Mouse (Mus musculus): Measurements from ENCODE around the gene Gan. TPM values are rescaled to one million over a fixed set of nuclear protein-coding genes. Genes with fewer than 3 reads are reported as not detected.
A peak's percentile ranks its signal among the peaks of the same experiment; 100 is the strongest.

The Gan gene
- total RNA-seq, 1 experiment from 2014 or later = 2.6 TPM

- peak; percentile 98 for ATAC-seq (replicated peaks; ENCODE audit: insufficient number of reproducible peaks, low FRiP score, low TSS enrichment, poor library complexity, severe bottlenecking)
These were observed 83.0 kb downstream of the Gan start for GRCm38 (mm10) chr8:117240841-117241494.

GRCm38 (mm10) chr8:117241848-117242247, 83.9 kb downstream of the Gan start:
- no peak for ATAC-seq (replicated peaks; ENCODE audit: insufficient number of reproducible peaks, low FRiP score, low TSS enrichment, poor library complexity, severe bottlenecking)

- ATAC-seq (replicated peaks; ENCODE audit: insufficient number of reproducible peaks, low FRiP score, low TSS enrichment, poor library complexity, severe bottlenecking) = no peak
These were observed 84.4 kb downstream of the Gan start for GRCm38 (mm10) chr8:117242286-117242685.

- ATAC-seq (replicated peaks; ENCODE audit: insufficient number of reproducible peaks, low FRiP score, low TSS enrichment, poor library complexity, severe bottlenecking) = no peak
These were observed 86.7 kb downstream of the Gan start for GRCm38 (mm10) chr8:117244601-117245000.

GRCm38 (mm10) chr8:117248341-117248740, 90.4 kb downstream of the Gan start:
- no peak for ATAC-seq (replicated peaks; ENCODE audit: insufficient number of reproducible peaks, low FRiP score, low TSS enrichment, poor library complexity, severe bottlenecking)

GRCm38 (mm10) chr8:117251086-117251681, 93.2 kb downstream of the Gan start:
- ATAC-seq (replicated peaks; ENCODE audit: insufficient number of reproducible peaks, low FRiP score, low TSS enrichment, poor library complexity, severe bottlenecking) = no peak

GRCm38 (mm10) chr8:117252650-117253049, 94.7 kb downstream of the Gan start:
- peak; percentile 62 for ATAC-seq (replicated peaks; ENCODE audit: insufficient number of reproducible peaks, low FRiP score, low TSS enrichment, poor library complexity, severe bottlenecking)

GRCm38 (mm10) chr8:117253390-117254269, 95.7 kb downstream of the Gan start:
- ATAC-seq (replicated peaks; ENCODE audit: insufficient number of reproducible peaks, low FRiP score, low TSS enrichment, poor library complexity, severe bottlenecking) = no peak

GRCm38 (mm10) chr8:117254496-117254895, 96.6 kb downstream of the Gan start:
- ATAC-seq (replicated peaks; ENCODE audit: insufficient number of reproducible peaks, low FRiP score, low TSS enrichment, poor library complexity, severe bottlenecking) = no peak

- peak; percentile 67 for ATAC-seq (replicated peaks; ENCODE audit: insufficient number of reproducible peaks, low FRiP score, low TSS enrichment, poor library complexity, severe bottlenecking)
These were observed 98.5 kb downstream of the Gan start for GRCm38 (mm10) chr8:117256292-117256938.

GRCm38 (mm10) chr8:117257029-117257820, 99.3 kb downstream of the Gan start, which contains the start of gene Cmip:
Gene Cmip (plus strand): TSS chr8:117257064.
- ATAC-seq (replicated peaks; ENCODE audit: insufficient number of reproducible peaks, low FRiP score, low TSS enrichment, poor library complexity, severe bottlenecking) = no peak

- ATAC-seq (replicated peaks; ENCODE audit: insufficient number of reproducible peaks, low FRiP score, low TSS enrichment, poor library complexity, severe bottlenecking) = no peak; the same call in 1 of the 2 replicates
These were observed 100.1 kb downstream of the Gan start for GRCm38 (mm10) chr8:117257821-117258575.

- ATAC-seq (replicated peaks; ENCODE audit: insufficient number of reproducible peaks, low FRiP score, low TSS enrichment, poor library complexity, severe bottlenecking) = no peak
These were observed 100.7 kb downstream of the Gan start for GRCm38 (mm10) chr8:117258576-117259040.

GRCm38 (mm10) chr8:117259431-117260001, 101.6 kb downstream of the Gan start:
- ATAC-seq (replicated peaks; ENCODE audit: insufficient number of reproducible peaks, low FRiP score, low TSS enrichment, poor library complexity, severe bottlenecking) = no peak

- no peak for ATAC-seq (replicated peaks; ENCODE audit: insufficient number of reproducible peaks, low FRiP score, low TSS enrichment, poor library complexity, severe bottlenecking)
These were observed 102.4 kb downstream of the Gan start for GRCm38 (mm10) chr8:117260234-117260929.

- no peak for ATAC-seq (replicated peaks; ENCODE audit: insufficient number of reproducible peaks, low FRiP score, low TSS enrichment, poor library complexity, severe bottlenecking)
These were observed 103.1 kb downstream of the Gan start for GRCm38 (mm10) chr8:117260930-117261475.

Measured in monocyte, adult 5-6 weeks (primary cell).